Mouse (Mus musculus) MEL (cell line): ENCODE measurements around the gene Rbpj. TPM values are rescaled to one million over a fixed set of nuclear protein-coding genes. Genes with fewer than 3 reads are reported as not detected.

Experiments used
- DNase-seq: peaks from one replicate; pipeline ENCODE4 v3.0.0; 2011; ENCODE audit warnings: low read depth, low spot score
- H3K27ac ChIP-seq: 2 replicates; pipeline ENCODE4 v1.5.1; 2012; ENCODE audit warnings: low read depth, mild to moderate bottlenecking, control low read depth, low read length, moderate library complexity; ENCODE audit not compliant: control insufficient read depth
- H3K27me3 ChIP-seq, 2 experiments: fragments of 150-350 bp in 1 of 2; sonication (generic) in 1 of 2; 2 replicates each; pipeline ENCODE4 v1.6.1; 2012; ENCODE audit warnings: low read length in 2 of 2, mild to moderate bottlenecking in 2 of 2, improper control_type of control experiment in 1 of 2, moderate library complexity in 1 of 2; ENCODE audit not compliant: insufficient read depth in 2 of 2, control insufficient read depth in 1 of 2
- H3K36me3 ChIP-seq, 2 experiments: 2 replicates each; pipeline ENCODE4 v1.6.1; 2012 to 2014; ENCODE audit warnings: low read length in 2 of 2, improper control_type of control experiment in 1 of 2, inconsistent platforms in 1 of 2, mild to moderate bottlenecking in 1 of 2; ENCODE audit not compliant: insufficient read depth in 2 of 2, control insufficient read depth in 1 of 2
- H3K4me1 ChIP-seq, 2 experiments: fragments of 150-350 bp in 1 of 2; sonication (generic) in 1 of 2; 2 replicates each; pipeline ENCODE4 v1.6.1; 2012; ENCODE audit warnings: low read length in 2 of 2, improper control_type of control experiment in 1 of 2, mild to moderate bottlenecking in 1 of 2; ENCODE audit not compliant: insufficient read depth in 2 of 2, control insufficient read depth in 1 of 2
- H3K4me3 ChIP-seq, 2 experiments: fragments of 150-350 bp in 1 of 2; sonication (generic) in 1 of 2; 2 replicates each; pipeline ENCODE4 v1.5.1; 2012; ENCODE audit warnings: low read depth in 2 of 2, low read length in 2 of 2, mild to moderate bottlenecking in 2 of 2, moderate library complexity in 2 of 2, control low read depth in 1 of 2, improper control_type of control experiment in 1 of 2; ENCODE audit not compliant: control insufficient read depth in 1 of 2, insufficient read depth in 1 of 2
- H3K79me2 ChIP-seq: 2 replicates; pipeline ENCODE4 v1.6.1; 2012; ENCODE audit warnings: mild to moderate bottlenecking, low read length, moderate library complexity; ENCODE audit not compliant: control insufficient read depth, poor library complexity, insufficient read depth
- H3K9ac ChIP-seq: 2 replicates; pipeline ENCODE4 v1.6.1; 2012; ENCODE audit warnings: low read depth, mild to moderate bottlenecking, control low read depth, low read length, moderate library complexity; ENCODE audit not compliant: control insufficient read depth, poor library complexity, severe bottlenecking
- H3K9me3 ChIP-seq: fragments of 150-350 bp; sonication (generic); replicated peaks from 2 replicates; pipeline ENCODE4 v1.6.1; 2012; ENCODE audit warnings: mild to moderate bottlenecking, low read length, improper control_type of control experiment, moderate library complexity; ENCODE audit not compliant: insufficient read depth
- CHD1 ChIP-seq: IDR thresholded peaks from 2 replicates; pipeline ENCODE4 v1.6.1; 2012; ENCODE audit warnings: low read depth, mild to moderate bottlenecking, inconsistent platforms, low read length, improper control_type of control experiment
- CHD2 ChIP-seq: IDR thresholded peaks from 2 replicates; pipeline ENCODE4 v1.6.1; 2011; ENCODE audit warnings: low read length, improper control_type of control experiment
- EP300 ChIP-seq, 2 experiments: IDR thresholded peaks; 2 replicates each; pipeline ENCODE4 v1.6.1; 2011; ENCODE audit warnings: improper control_type of control experiment in 2 of 2, low read length in 2 of 2, low read depth in 1 of 2, mild to moderate bottlenecking in 1 of 2
- GABPA ChIP-seq: IDR thresholded peaks from 2 replicates; pipeline ENCODE4 v1.6.1; 2012; ENCODE audit warnings: low read depth, mild to moderate bottlenecking, inconsistent platforms, low read length, improper control_type of control experiment, moderate library complexity
- HCFC1 ChIP-seq: IDR thresholded peaks from 2 replicates; pipeline ENCODE4 v1.6.1; 2012; ENCODE audit warnings: low read depth, mild to moderate bottlenecking, inconsistent platforms, low read length, improper control_type of control experiment, moderate library complexity
- JUND ChIP-seq: IDR thresholded peaks from 2 replicates; pipeline ENCODE4 v1.6.1; 2011; ENCODE audit warnings: low read depth, mild to moderate bottlenecking, improper control_type of control experiment, low read length
- KAT2A ChIP-seq: conservative IDR thresholded peaks from 2 replicates; pipeline ENCODE4 v1.6.1; 2012; ENCODE audit warnings: low read depth, low read length, improper control_type of control experiment, inconsistent platforms
- MAFK ChIP-seq: IDR thresholded peaks from 2 replicates; pipeline ENCODE4 v1.6.1; 2011; ENCODE audit warnings: low read depth, mild to moderate bottlenecking, low read length, improper control_type of control experiment, borderline replicate concordance
- MAX ChIP-seq: IDR thresholded peaks from 2 replicates; pipeline ENCODE4 v1.6.1; 2011; ENCODE audit warnings: low read length, improper control_type of control experiment
- MEF2A ChIP-seq: IDR thresholded peaks from 2 replicates; pipeline ENCODE4 v1.6.1; 2014; ENCODE audit warnings: low read depth, mild to moderate bottlenecking, inconsistent platforms, low read length, improper control_type of control experiment; ENCODE audit not compliant: poor library complexity, insufficient replicate concordance, severe bottlenecking; ENCODE audit errors: extremely low read depth
- MYC ChIP-seq: IDR thresholded peaks from 2 replicates; pipeline ENCODE4 v1.6.1; 2011; ENCODE audit warnings: low read depth, mild to moderate bottlenecking, low read length, improper control_type of control experiment, moderate library complexity
- NRF1 ChIP-seq: IDR thresholded peaks from 2 replicates; pipeline ENCODE4 v1.6.1; 2014; ENCODE audit warnings: low read depth, mild to moderate bottlenecking, inconsistent platforms, low read length, improper control_type of control experiment, moderate library complexity; ENCODE audit not compliant: poor library complexity, insufficient read depth, severe bottlenecking
- POLR2AphosphoS2 ChIP-seq: IDR thresholded peaks from 2 replicates; pipeline ENCODE4 v1.6.1; 2011; ENCODE audit warnings: low read length, improper control_type of control experiment
- RCOR1 ChIP-seq: IDR thresholded peaks from 2 replicates; pipeline ENCODE4 v1.6.1; 2012; ENCODE audit warnings: low read depth, mild to moderate bottlenecking, inconsistent platforms, low read length, improper control_type of control experiment
- SMC3 ChIP-seq: IDR thresholded peaks from 2 replicates; pipeline ENCODE4 v1.6.1; 2011; ENCODE audit warnings: low read depth, low read length, improper control_type of control experiment
- TBP ChIP-seq: IDR thresholded peaks from 2 replicates; pipeline ENCODE4 v1.8.0; 2011; ENCODE audit warnings: low read depth, low read length, improper control_type of control experiment
- TCF12 ChIP-seq: IDR thresholded peaks from 2 replicates; pipeline ENCODE4 v1.6.1; 2014; ENCODE audit warnings: low read depth, mild to moderate bottlenecking, inconsistent platforms, low read length, improper control_type of control experiment, moderate library complexity
- UBTF ChIP-seq: IDR thresholded peaks from 2 replicates; pipeline ENCODE4 v1.6.1; 2012; ENCODE audit warnings: low read depth, mild to moderate bottlenecking, inconsistent platforms, low read length, improper control_type of control experiment, moderate library complexity, borderline replicate concordance; ENCODE audit not compliant: insufficient read depth
- USF2 ChIP-seq, 2 experiments: IDR thresholded peaks; 2 replicates each; pipeline ENCODE4 v1.6.1; 2011 to 2012; ENCODE audit warnings: improper control_type of control experiment in 2 of 2, low read length in 2 of 2, borderline replicate concordance in 1 of 2, inconsistent platforms in 1 of 2, low read depth in 1 of 2, mild to moderate bottlenecking in 1 of 2; ENCODE audit not compliant: insufficient read depth in 1 of 2
- ZC3H11A ChIP-seq: IDR thresholded peaks from 2 replicates; pipeline ENCODE4 v1.6.1; 2012; ENCODE audit warnings: low read depth, mild to moderate bottlenecking, inconsistent platforms, low read length, improper control_type of control experiment
- ZMIZ1 ChIP-seq: IDR thresholded peaks from 2 replicates; pipeline ENCODE4 v1.6.1; 2012; ENCODE audit warnings: low read depth, mild to moderate bottlenecking, inconsistent platforms, low read length, improper control_type of control experiment, moderate library complexity
- ZNF384 ChIP-seq: IDR thresholded peaks from 2 replicates; pipeline ENCODE4 v1.6.1; 2012; ENCODE audit warnings: low read depth, mild to moderate bottlenecking, inconsistent platforms, low read length, improper control_type of control experiment
- polyA plus RNA-seq, 2 experiments: library from polyadenylated mRNA; stranded (reverse) in 1 of 2; unstranded in 1 of 2; fragments of >175 nt in 1 of 2; fragments of >200 nt in 1 of 2; gene quantifications; 2 replicates each; pipeline versions ENCODE4 v1.2.1 to v1.2.4; 2012; ENCODE audit warnings: low replicate concordance in 2 of 2, low read depth in 1 of 2; ENCODE audit not compliant: insufficient read length in 2 of 2, insufficient read depth in 1 of 2, missing spikeins in 1 of 2
- total RNA-seq: library from RNA; depleted of rRNA; stranded (reverse); fragments of 300-350 nt; gene quantifications from 2 replicates; pipeline ENCODE4 v1.2.3, GENCODE M21; 2012

Rbpj gene
- total and polyA plus RNA-seq, 3 experiments, result 6.0 to 34.5 (median 19.1) TPM

GRCm38 (mm10) chr5:53618844-53619243 lies 152.9 kb downstream of the Rbpj start:
- no peak for DNase-seq
- TF ChIP-seq ZC3H11A (no peak), ZNF384 (no peak), RCOR1 (no peak), MAFK (no peak), MYC (no peak), MAX (no peak), NRF1 (no peak), EP300 (IDR thresholded peaks at IDR 0.05; ENCODE audit: low read depth in 1 of 2, low read length in 2 of 2) (no peak), POLR2AphosphoS2 (no peak), CHD1 (no peak), TCF12 (no peak), HCFC1 (no peak), CHD2 (no peak), GABPA (no peak)
- TF ChIP-seq, all 39 proteins: peak for 0
- no peaks in the 10 kb centered on the region; a peak in 1 of 4 replicates for H3K36me3 ChIP-seq

GRCm38 (mm10) chr5:53632026-53632425 lies 166.1 kb downstream of the Rbpj start:
- Histone ChIP-seq H3K79me2 (peaks cover 2% of the 10 kb centered on the region; the same call in 1 of the 2 replicates), H3K27me3 (no peaks in the 10 kb centered on the region), H3K27ac (no peak overlapping the region), H3K9ac (no peak overlapping the region), H3K36me3 (peaks cover 0 to 9% of the 10 kb centered on the region in 2 experiments), H3K9me3 (no peaks in the 10 kb centered on the region), H3K4me1 (peaks cover 0 to 2% of the 10 kb centered on the region in 2 experiments; a peak in 3 of 4 replicates), H3K4me3 (no peak overlapping the region)
- no peak for TF ChIP-seq ZNF384
- TF ChIP-seq TBP, result no peak
- TF ChIP-seq KAT2A, result no peak
- no peak for TF ChIP-seq SMC3
- TF ChIP-seq MAX, result no peak
- no peak for TF ChIP-seq USF2 (IDR thresholded peaks at IDR 0.05; ENCODE audit: borderline replicate concordance in 1 of 2, insufficient read depth in 1 of 2, low read depth in 1 of 2, low read length in 2 of 2)
- no peak for TF ChIP-seq MEF2A
- no peak for TF ChIP-seq ZMIZ1
- TF ChIP-seq NRF1, result no peak
- no peak for TF ChIP-seq UBTF
- no peak for TF ChIP-seq JUND
- TF ChIP-seq POLR2AphosphoS2, result no peak
- DNase-seq, result no peak

More at GRCm38 (mm10) chr5:53618844-53619243, 152.9 kb downstream of the Rbpj start:
- no peak overlapping the region for H3K4me3 ChIP-seq
- no peaks in the 10 kb centered on the region for H3K9me3 ChIP-seq
- no peaks in the 10 kb centered on the region; a peak in 2 of 4 replicates for H3K4me1 ChIP-seq
- H3K9ac ChIP-seq, result no peak overlapping the region
- H3K27ac ChIP-seq, result no peak overlapping the region
- H3K27me3 ChIP-seq, result no peaks in the 10 kb centered on the region
- H3K79me2 ChIP-seq, result peaks cover 40% of the 10 kb centered on the region
